Mouse (Mus musculus) spleen, adult 2 months (tissue): ENCODE results near the gene Pou2f2.

Experiments used
- CTCF ChIP-seq: fragments of 200-500 bp; IDR thresholded peaks from 2 replicates; pipeline ENCODE4 v1.5.1; 2011; ENCODE audit warnings: mild to moderate bottlenecking, inconsistent platforms; ENCODE audit not compliant: insufficient read depth, insufficient read length, insufficient replicate concordance; ENCODE audit errors: extremely low read depth
- POLR2A ChIP-seq: fragments of 200-500 bp; IDR thresholded peaks from 2 replicates; pipeline ENCODE4 v1.6.1; 2011; ENCODE audit warnings: low read depth, low read length, inconsistent platforms

DNA sequence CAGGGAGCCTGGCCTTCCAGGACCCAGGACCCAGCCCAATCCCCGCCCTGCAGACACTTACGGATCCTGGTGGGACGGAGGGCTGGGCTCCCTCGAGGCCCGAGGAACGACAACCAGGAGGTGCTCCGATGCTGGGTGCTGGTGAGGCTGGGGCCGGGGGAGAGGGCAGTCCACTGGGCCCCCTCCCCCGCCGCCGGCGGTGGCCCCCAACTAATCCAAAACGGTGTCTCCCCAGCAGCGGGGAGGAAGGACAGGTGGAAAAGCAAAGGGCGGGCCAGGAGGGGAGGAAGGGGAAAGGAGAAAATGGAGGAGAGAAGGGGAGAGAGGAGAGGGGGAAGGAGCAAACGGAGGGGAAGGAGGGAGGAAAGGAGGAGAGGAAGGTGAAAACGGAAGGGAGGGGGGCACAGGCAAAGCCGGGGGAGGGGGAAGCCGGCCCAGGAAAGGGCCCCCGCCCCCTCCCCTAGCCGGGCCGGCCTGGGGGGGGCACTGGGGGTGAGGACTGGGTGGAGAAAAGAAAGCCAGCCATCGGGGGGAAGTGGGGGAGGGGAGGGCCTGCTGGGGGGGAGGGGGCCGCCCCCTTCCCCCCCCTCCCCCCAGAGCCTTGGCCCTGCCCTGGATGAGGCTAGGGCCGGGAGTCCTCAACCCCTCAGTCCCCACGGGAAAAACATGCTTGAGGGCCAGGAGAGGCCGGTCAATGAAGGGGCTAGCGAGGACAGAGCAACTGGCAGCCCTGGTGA is 107.4 kb downstream of the Pou2f2 start, which contains the start of the genes Grik5 and Zfp574:
- TF ChIP-seq POLR2A, result no peak
- TF ChIP-seq CTCF, result no peak
